Mouse (Mus musculus) forebrain, embryonic 13.5 days (tissue): ENCODE measurements around the gene Pou5f1. TPM values are rescaled to one million over a fixed set of nuclear protein-coding genes. Genes with fewer than 3 reads are reported as not detected.

Experiments used
- ATAC-seq: fragments of 200-750 bp; cut with Nextera tagmentation; 2 replicates; pipeline ENCODE4 v1.8.0; 2017
- H3K27ac ChIP-seq: fragments of 300-500 bp; sonication (generic); 2 replicates; pipeline ENCODE4 v1.5.1; 2015; ENCODE audit warnings: inconsistent platforms, mild to moderate bottlenecking, moderate library complexity
- H3K27me3 ChIP-seq: fragments of 300-500 bp; sonication (generic); 2 replicates; pipeline ENCODE4 v1.6.1; 2015; ENCODE audit warnings: mild to moderate bottlenecking, inconsistent platforms
- H3K36me3 ChIP-seq: fragments of 300-500 bp; sonication (generic); 2 replicates; pipeline ENCODE4 v1.6.1; 2015; ENCODE audit warnings: mild to moderate bottlenecking, inconsistent platforms; ENCODE audit not compliant: poor library complexity, severe bottlenecking
- H3K4me1 ChIP-seq: fragments of 300-500 bp; sonication (generic); 2 replicates; pipeline ENCODE4 v1.6.1; 2015; ENCODE audit warnings: inconsistent platforms
- H3K4me2 ChIP-seq: fragments of 300-500 bp; sonication (generic); 2 replicates; pipeline ENCODE4 v1.6.1; 2015; ENCODE audit warnings: inconsistent platforms, mild to moderate bottlenecking, moderate library complexity
- H3K4me3 ChIP-seq: fragments of 300-500 bp; sonication (generic); 2 replicates; pipeline ENCODE4 v1.5.1; 2015; ENCODE audit warnings: mild to moderate bottlenecking, inconsistent platforms
- H3K9ac ChIP-seq: fragments of 300-500 bp; sonication (generic); 2 replicates; pipeline ENCODE4 v1.6.1; 2015; ENCODE audit warnings: mild to moderate bottlenecking, inconsistent platforms
- H3K9me3 ChIP-seq: fragments of 300-500 bp; sonication (generic); replicated peaks from 2 replicates; pipeline ENCODE4 v1.6.1; 2016; ENCODE audit warnings: inconsistent platforms
- WGBS: fragments of 180-500 bp; shearing (Covaris S2); methylation state at CpG from one replicate; pipeline ENCODE4 v1.1.7; 2015; 5-methylcytosine and 5-hydroxymethylcytosine counted together
- polyA plus RNA-seq: library from polyadenylated mRNA; unstranded; fragments of >200 nt; fragmentation: Nextera tagmentation; extraction: Ambion mirVana; gene quantifications from 2 replicates; pipeline ENCODE4 v1.2.1, GENCODE M21; 2015

Gene Pou5f1
- polyA plus RNA-seq, 1 experiment from 2014 or later, result not detected

- peak overlapping the region; percentile 59 for H3K4me3 ChIP-seq
- ATAC-seq, result peak; percentile 20; the same call in 1 of the 2 replicates
- no peaks in the 10 kb centered on the region for H3K27me3 ChIP-seq
- no peaks in the 10 kb centered on the region for H3K9me3 ChIP-seq
- peaks cover 9% of the 10 kb centered on the region; the same call in 1 of the 2 replicates for H3K36me3 ChIP-seq
- no peak overlapping the region for H3K27ac ChIP-seq
- H3K9ac ChIP-seq, result peak overlapping the region; percentile 68
- H3K4me2 ChIP-seq, result peak overlapping the region; percentile 72
- peaks cover 36% of the 10 kb centered on the region for H3K4me1 ChIP-seq
- WGBS, result 11% methylated on average over 25 of the region's 25 CpGs
These were observed 10.3 kb downstream of the Pou5f1 start for GRCm38 (mm10) chr17:35515911-35516640.

GRCm38 (mm10) chr17:35516652-35517500 lies 11.1 kb downstream of the Pou5f1 start, which contains the start of the genes Tcf19 and Cchcr1:
Tcf19 (minus strand) TSS chr17:35516824.
Cchcr1 (plus strand) TSS chr17:35517100.
- H3K4me3 ChIP-seq, result peak within 1 kb of the TSS; percentile 59
- no peaks in the 10 kb centered on the region for H3K9me3 ChIP-seq
- H3K4me2 ChIP-seq, result peak within 1 kb of the TSS; percentile 72
- H3K27me3 ChIP-seq, result no peaks in the 10 kb centered on the region
- H3K27ac ChIP-seq, result no peak within 1 kb of the TSS
- H3K36me3 ChIP-seq, result peaks cover 11% of the 10 kb centered on the region; the same call in 1 of the 2 replicates
- ATAC-seq, result peak; percentile 97
- peaks cover 36% of the 10 kb centered on the region for H3K4me1 ChIP-seq
- H3K9ac ChIP-seq, result peak within 1 kb of the TSS; percentile 68
- WGBS, result under 1% methylated on average over 67 of the region's 67 CpGs

- Histone ChIP-seq H3K9me3 (no peaks in the 10 kb centered on the region), H3K27me3 (no peaks in the 10 kb centered on the region), H3K4me1 (peaks cover 36% of the 10 kb centered on the region), H3K4me2 (peak overlapping the region; percentile 72), H3K36me3 (peaks cover 14% of the 10 kb centered on the region; the same call in 1 of the 2 replicates), H3K9ac (peak overlapping the region; percentile 57), H3K4me3 (peak overlapping the region; percentile 59), H3K27ac (no peak overlapping the region)
- 8% methylated on average over 12 of the region's 12 CpGs for WGBS
- ATAC-seq, result no peak
These were observed 11.7 kb downstream of the Pou5f1 start for GRCm38 (mm10) chr17:35517526-35517925.

- Histone ChIP-seq H3K4me3 (no peak overlapping the region), H3K9me3 (no peaks in the 10 kb centered on the region), H3K4me1 (no peaks in the 10 kb centered on the region), H3K36me3 (peaks cover 73% of the 10 kb centered on the region), H3K27me3 (no peaks in the 10 kb centered on the region), H3K27ac (no peak overlapping the region), H3K4me2 (no peak overlapping the region), H3K9ac (no peak overlapping the region)
- WGBS, result 88% methylated on average over 9 of the region's 9 CpGs
- no peak for ATAC-seq
These were observed 18.5 kb downstream of the Pou5f1 start for GRCm38 (mm10) chr17:35524354-35524753.

GRCm38 (mm10) chr17:35526644-35527043 lies 20.8 kb downstream of the Pou5f1 start:
- Histone ChIP-seq H3K36me3 (peaks cover 77% of the 10 kb centered on the region), H3K9ac (no peak overlapping the region), H3K4me3 (no peak overlapping the region), H3K27ac (no peak overlapping the region), H3K4me1 (no peaks in the 10 kb centered on the region), H3K4me2 (no peak overlapping the region), H3K27me3 (no peaks in the 10 kb centered on the region), H3K9me3 (no peaks in the 10 kb centered on the region)
- WGBS, result 87% methylated on average over 8 of the region's 8 CpGs
- no peak for ATAC-seq

GRCm38 (mm10) chr17:35532360-35532759 lies 26.5 kb downstream of the Pou5f1 start:
- Histone ChIP-seq H3K4me3 (no peak overlapping the region), H3K9me3 (no peaks in the 10 kb centered on the region), H3K27me3 (no peaks in the 10 kb centered on the region), H3K27ac (no peak overlapping the region), H3K4me1 (no peaks in the 10 kb centered on the region), H3K36me3 (peaks cover 33% of the 10 kb centered on the region), H3K4me2 (no peak overlapping the region), H3K9ac (no peak overlapping the region)
- WGBS, result 24% methylated on average over 3 of the region's 3 CpGs
- no peak for ATAC-seq

DNA sequence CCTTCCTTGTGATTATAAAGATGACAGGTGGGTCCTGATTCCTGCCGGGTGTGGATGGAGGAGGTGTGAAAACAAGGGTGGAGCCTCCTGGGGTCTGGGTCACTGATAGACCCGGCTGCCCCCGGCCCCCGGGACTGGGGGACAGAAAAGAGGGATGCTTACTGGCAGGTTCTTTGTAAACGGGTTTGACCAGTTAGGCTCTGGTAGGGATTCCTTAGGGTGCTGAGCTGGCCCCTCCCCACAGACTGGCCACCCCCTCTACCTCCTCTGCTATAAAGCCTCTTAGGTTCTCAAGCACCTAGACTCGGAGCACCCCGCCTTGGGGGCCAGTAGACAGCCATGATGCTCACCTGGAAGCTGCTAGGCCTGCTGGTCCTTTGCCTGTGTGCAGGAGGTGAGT lies 27.1 kb downstream of the Pou5f1 start, which contains the start of gene Psors1c2:
TSS of gene Psors1c2 (plus strand) at position 301 of the 400 bp plus-strand sequence.
- Histone ChIP-seq H3K9ac (no peak within 1 kb of the TSS), H3K9me3 (no peaks in the 10 kb centered on the region), H3K27me3 (no peaks in the 10 kb centered on the region), H3K4me2 (no peak within 1 kb of the TSS), H3K36me3 (peaks cover 28% of the 10 kb centered on the region), H3K4me1 (no peaks in the 10 kb centered on the region), H3K27ac (no peak within 1 kb of the TSS), H3K4me3 (no peak within 1 kb of the TSS)
- WGBS, result 56% methylated on average over 7 of the region's 7 CpGs
- no peak for ATAC-seq

DNA sequence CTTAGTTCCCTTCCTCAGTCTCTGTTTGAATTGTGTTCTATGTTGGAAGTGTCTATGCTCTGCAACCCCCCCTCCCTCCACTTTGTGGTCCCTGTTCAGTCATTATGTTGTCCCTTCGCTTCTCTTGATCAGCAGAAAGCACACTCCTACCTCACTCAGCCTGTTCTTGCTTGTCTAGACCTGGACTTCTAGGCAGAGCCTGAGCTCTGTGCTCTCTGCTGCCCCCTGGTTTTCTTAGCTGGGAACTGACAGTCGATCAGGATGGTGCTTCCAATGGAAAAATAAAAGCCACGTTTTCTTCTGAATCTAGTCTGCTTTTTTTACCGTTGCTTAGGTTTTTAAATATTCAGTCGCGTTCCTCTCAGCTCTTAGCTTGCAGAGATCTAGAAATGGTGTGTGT lies 28.5 kb downstream of the Pou5f1 start:
- 12% methylated on average over 6 of the region's 6 CpGs for WGBS
- Histone ChIP-seq H3K9me3 (no peaks in the 10 kb centered on the region), H3K4me2 (no peak overlapping the region), H3K36me3 (peaks cover 14% of the 10 kb centered on the region), H3K27ac (no peak overlapping the region), H3K4me1 (no peaks in the 10 kb centered on the region), H3K4me3 (no peak overlapping the region), H3K27me3 (no peaks in the 10 kb centered on the region), H3K9ac (no peak overlapping the region)
- peak; percentile 76 for ATAC-seq

- H3K9ac ChIP-seq, result no peak overlapping the region
- no peaks in the 10 kb centered on the region for H3K9me3 ChIP-seq
- H3K4me1 ChIP-seq, result no peaks in the 10 kb centered on the region
- H3K36me3 ChIP-seq, result no peaks in the 10 kb centered on the region
- no peaks in the 10 kb centered on the region for H3K27me3 ChIP-seq
- no peak for ATAC-seq
- H3K4me2 ChIP-seq, result no peak overlapping the region
- H3K4me3 ChIP-seq, result no peak overlapping the region
- 93% methylated on average over 4 of the region's 4 CpGs for WGBS
- no peak overlapping the region for H3K27ac ChIP-seq
These were observed 31.6 kb downstream of the Pou5f1 start for GRCm38 (mm10) chr17:35537421-35537820.

GRCm38 (mm10) chr17:35538476-35538875 lies 32.7 kb downstream of the Pou5f1 start:
- no peaks in the 10 kb centered on the region for H3K9me3 ChIP-seq
- no peak overlapping the region for H3K4me3 ChIP-seq
- H3K27me3 ChIP-seq, result no peaks in the 10 kb centered on the region
- H3K4me1 ChIP-seq, result peaks cover 7% of the 10 kb centered on the region; the same call in 1 of the 2 replicates
- H3K36me3 ChIP-seq, result no peaks in the 10 kb centered on the region
- H3K4me2 ChIP-seq, result no peak overlapping the region
- ATAC-seq, result no peak
- 81% methylated on average over 1 of the region's 1 CpGs for WGBS
- H3K9ac ChIP-seq, result no peak overlapping the region
- H3K27ac ChIP-seq, result no peak overlapping the region

DNA sequence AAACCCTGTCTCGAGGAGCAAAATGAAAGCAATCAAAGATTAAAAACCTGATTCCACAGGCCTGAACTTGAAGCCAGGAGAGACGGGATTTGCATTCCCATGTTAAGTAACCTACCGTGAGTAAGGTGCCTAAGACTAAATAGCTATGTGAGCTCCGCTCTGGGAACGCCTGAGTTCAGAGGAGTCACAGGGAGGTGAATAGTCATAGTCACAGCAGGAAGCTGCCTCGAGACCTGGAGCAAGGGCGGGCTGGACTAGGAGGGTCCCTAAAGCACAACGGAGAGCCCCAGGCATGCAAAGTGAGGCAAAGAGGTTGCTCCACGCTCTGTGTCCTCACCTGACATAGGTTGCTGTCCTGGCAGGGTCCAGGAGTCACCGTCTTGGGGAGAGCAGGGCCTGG lies 33.7 kb downstream of the Pou5f1 start:
- Histone ChIP-seq H3K4me1 (peaks cover 8% of the 10 kb centered on the region; the same call in 1 of the 2 replicates), H3K27ac (no peak overlapping the region), H3K9me3 (no peaks in the 10 kb centered on the region), H3K9ac (no peak overlapping the region), H3K27me3 (no peaks in the 10 kb centered on the region), H3K4me2 (no peak overlapping the region), H3K36me3 (no peaks in the 10 kb centered on the region), H3K4me3 (no peak overlapping the region)
- WGBS, result 51% methylated on average over 10 of the region's 10 CpGs
- no peak for ATAC-seq
